8 mouse cellular contexts compared by ENCODE assay signal in genomic region chr2:84774751-84775150, GRCm38 (mm10). TPM values are rescaled to one million over a fixed set of nuclear protein-coding genes. Genes with fewer than 3 reads are reported as not detected.
DNase-seq lines count a peak whose midpoint lies in the region; ATAC-seq and TF ChIP-seq lines count a peak whose summit lies in the region.

No protein-coding gene starts in this region.

- H3K9me3 ChIP-seq in hindbrain, embryonic 11.5 days (ENCODE audit: control insufficient read depth, low read length), result no peaks in the 10 kb centered on the region
- no peaks in the 10 kb centered on the region for H3K9me3 ChIP-seq in limb, embryonic 11.5 days (ENCODE audit: control insufficient read depth, low read length)
- no peaks in the 10 kb centered on the region for H3K9me3 ChIP-seq in midbrain, embryonic 12.5 days

- peak overlapping the region; percentile 42 for H3K4me2 ChIP-seq in hindbrain, embryonic 11.5 days (replicated peaks; ENCODE audit: low read depth, low read length)
- H3K4me2 ChIP-seq in limb, embryonic 11.5 days (ENCODE audit: low read depth, severe bottlenecking), result peak overlapping the region; percentile 33
- H3K4me2 ChIP-seq in midbrain, embryonic 12.5 days (replicated peaks), result peak overlapping the region; percentile 55

- H3K9ac ChIP-seq in hindbrain, embryonic 11.5 days (ENCODE audit: low read depth, low read length), result peak overlapping the region; percentile 50
- H3K9ac ChIP-seq in limb, embryonic 11.5 days (ENCODE audit: low read length), result peak overlapping the region; percentile 9; the same call in 1 of the 2 replicates
- peak overlapping the region; percentile 57 for H3K9ac ChIP-seq in midbrain, embryonic 12.5 days (replicated peaks)

- no peak for TF ChIP-seq CTCF in thymus, adult 2 months (IDR thresholded peaks at IDR 0.05; ENCODE audit: borderline replicate concordance, control insufficient read depth, extremely low read depth, insufficient read depth, low read length, poor library complexity)

- WGBS in hindbrain, embryonic 11.5 days, result 0% methylated on average over 14 of the region's 15 CpGs
- WGBS in limb, embryonic 11.5 days, result 2% methylated on average over 14 of the region's 15 CpGs
- under 1% methylated on average over 15 of the region's 15 CpGs for WGBS in midbrain, embryonic 12.5 days
- WGBS in thymus, adult 2 months, result 79% methylated on average over 15 of the region's 15 CpGs

- DNase-seq in adrenal gland, adult 2 months, result peak; percentile 63
- peak; percentile 87 for DNase-seq in cerebellum, adult 9-10 months
- peak; percentile 68 for DNase-seq in forelimb bud, embryonic 11.5 days (ENCODE audit: low read depth, low spot score)
- peak; percentile 82 for DNase-seq in hindbrain, embryonic 11.5 days (ENCODE audit: low spot score)
- DNase-seq in limb, embryonic 11.5 days (ENCODE audit: low spot score), result peak; percentile 78
- peak; percentile 75 for DNase-seq in testis, postnatal 14 days (ENCODE audit: low spot score)
- DNase-seq in thymus, adult 2 months, result no peak

- TF ChIP-seq POLR2A in thymus, adult 2 months (IDR thresholded peaks at IDR 0.05; ENCODE audit: control insufficient read depth, extremely low read depth, insufficient read depth, low read length, poor library complexity), result no peak

- H3K36me3 ChIP-seq in hindbrain, embryonic 11.5 days (ENCODE audit: control insufficient read depth, insufficient read depth, low read length), result no peaks in the 10 kb centered on the region
- no peaks in the 10 kb centered on the region for H3K36me3 ChIP-seq in limb, embryonic 11.5 days (ENCODE audit: control insufficient read depth, insufficient read depth, low read length)
- peaks cover 3% of the 10 kb centered on the region; the same call in 1 of the 2 replicates for H3K36me3 ChIP-seq in midbrain, embryonic 12.5 days
- no peaks in the 10 kb centered on the region for H3K36me3 ChIP-seq in thymus, adult 2 months (ENCODE audit: control insufficient read depth, insufficient read depth, low read length)

- ATAC-seq in hindbrain, embryonic 11.5 days (ENCODE audit: low FRiP score), result peak; percentile 97
- peak; percentile 94 for ATAC-seq in limb, embryonic 11.5 days (ENCODE audit: insufficient number of reproducible peaks, low FRiP score, low TSS enrichment, low read depth)
- ATAC-seq in midbrain, embryonic 12.5 days (ENCODE audit: low FRiP score, low read depth), result peak; percentile 96

- no peaks in the 10 kb centered on the region for H3K27me3 ChIP-seq in hindbrain, embryonic 11.5 days (ENCODE audit: control insufficient read depth, insufficient read depth, low read length)
- no peaks in the 10 kb centered on the region for H3K27me3 ChIP-seq in limb, embryonic 11.5 days (ENCODE audit: control insufficient read depth, insufficient read depth, low read length)
- no peaks in the 10 kb centered on the region for H3K27me3 ChIP-seq in midbrain, embryonic 12.5 days
- no peaks in the 10 kb centered on the region; the same call in 1 of the 2 replicates for H3K27me3 ChIP-seq in thymus, adult 2 months (ENCODE audit: control insufficient read depth, insufficient read depth, low read length)

- H3K4me1 ChIP-seq in hindbrain, embryonic 11.5 days (replicated peaks; ENCODE audit: control insufficient read depth, insufficient read depth, low read length), result 0 out of 2 replicates have a peak, but pooled peaks cover 3% of the 10 kb centered on the region
- peaks cover 4% of the 10 kb centered on the region; the same call in 1 of the 2 replicates for H3K4me1 ChIP-seq in limb, embryonic 11.5 days (ENCODE audit: control insufficient read depth, insufficient read depth, low read length)
- H3K4me1 ChIP-seq in midbrain, embryonic 12.5 days, result peaks cover 23% of the 10 kb centered on the region
- no peaks in the 10 kb centered on the region for H3K4me1 ChIP-seq in thymus, adult 2 months (replicated peaks; ENCODE audit: control insufficient read depth, insufficient read depth, low read length)

- H3K27ac ChIP-seq in hindbrain, embryonic 11.5 days (ENCODE audit: low read depth, low read length), result peak overlapping the region; percentile 84
- no peak overlapping the region for H3K27ac ChIP-seq in limb, embryonic 11.5 days (replicated peaks; ENCODE audit: low read depth, low read length)
- peak overlapping the region; percentile 84 for H3K27ac ChIP-seq in midbrain, embryonic 12.5 days (replicated peaks)
- no peak overlapping the region for H3K27ac ChIP-seq in thymus, adult 2 months (ENCODE audit: control insufficient read depth, insufficient read depth, low read length)

- peak overlapping the region; percentile 24 for H3K4me3 ChIP-seq in hindbrain, embryonic 11.5 days (ENCODE audit: low read depth, low read length)
- peak overlapping the region; percentile 6; the same call in 1 of the 2 replicates for H3K4me3 ChIP-seq in limb, embryonic 11.5 days (ENCODE audit: low read depth, low read length)
- peak overlapping the region; percentile 36 for H3K4me3 ChIP-seq in midbrain, embryonic 12.5 days
- H3K4me3 ChIP-seq in thymus, adult 2 months (ENCODE audit: control insufficient read depth, insufficient read depth, low read length), result no peak overlapping the region

RNA-seq across cellular contexts. Expression of gene Serping1, which starts 0.5 kb away (rescaled TPM):
- 100 to 1,000 TPM in 1 of 2 experiments, 10 to 100 TPM in 1; 91.2 to 127 TPM for total RNA-seq in adrenal gland, adult 2 months (2021)
- 129 and 154 TPM in 2 replicates for polyA plus RNA-seq in adrenal gland, adult 2 months (2012; rRNA removed)
- polyA plus RNA-seq in hindbrain, embryonic 11.5 days (2014; fragmentation: Nextera tagmentation; extraction: Ambion mirVana), result 38.0 and 46.1 TPM in 2 replicates
- polyA plus RNA-seq in limb, embryonic 11.5 days (2014; fragmentation: Nextera tagmentation; extraction: Ambion mirVana), result 12.4 and 13.3 TPM in 2 replicates
- 38.8 and 46.2 TPM in 2 replicates for polyA plus RNA-seq in midbrain, embryonic 12.5 days (2016; fragmentation: Nextera tagmentation; extraction: Ambion mirVana)
- polyA plus RNA-seq in thymus, adult 2 months (2012; rRNA removed), result 64.6 and 93.7 TPM in 2 replicates

RNA-seq across cellular contexts. Expression of gene Ube2l6, which starts 23.9 kb away (rescaled TPM):
- 10 to 100 TPM; 15.7 to 18.8 TPM for total RNA-seq in adrenal gland, adult 2 months (2021)
- 13.8 and 15.1 TPM in 2 replicates for polyA plus RNA-seq in adrenal gland, adult 2 months (2012; rRNA removed)
- polyA plus RNA-seq in hindbrain, embryonic 11.5 days (2014; fragmentation: Nextera tagmentation; extraction: Ambion mirVana), result 39.7 and 42.1 TPM in 2 replicates
- 21.9 and 23.3 TPM in 2 replicates for polyA plus RNA-seq in limb, embryonic 11.5 days (2014; fragmentation: Nextera tagmentation; extraction: Ambion mirVana)
- 26.6 and 31.2 TPM in 2 replicates for polyA plus RNA-seq in midbrain, embryonic 12.5 days (2016; fragmentation: Nextera tagmentation; extraction: Ambion mirVana)
- 27.7 and 35.3 TPM in 2 replicates for polyA plus RNA-seq in thymus, adult 2 months (2012; rRNA removed)

RNA-seq across cellular contexts. Expression of gene Gm19426, which starts 31.3 kb away (rescaled TPM):
- 1 to 10 TPM in 1 of 2 experiments, under 1 TPM in 1; 0.98 to 2.6 TPM for total RNA-seq in adrenal gland, adult 2 months (2021)
- 0.65 and 1.0 TPM in 2 replicates for polyA plus RNA-seq in adrenal gland, adult 2 months (2012; rRNA removed)
- 7.1 TPM in 2 replicates for polyA plus RNA-seq in hindbrain, embryonic 11.5 days (2014; fragmentation: Nextera tagmentation; extraction: Ambion mirVana)
- 4.6 and 6.1 TPM in 2 replicates for polyA plus RNA-seq in limb, embryonic 11.5 days (2014; fragmentation: Nextera tagmentation; extraction: Ambion mirVana)
- 9.1 and 10.9 TPM in 2 replicates for polyA plus RNA-seq in midbrain, embryonic 12.5 days (2016; fragmentation: Nextera tagmentation; extraction: Ambion mirVana)
- polyA plus RNA-seq in thymus, adult 2 months (2012; rRNA removed), result 0.15 TPM in 1 of 2 replicates, not detected in the other

RNA-seq across cellular contexts. Expression of gene Ypel4, which starts 40.9 kb away (rescaled TPM):
- 1 to 10 TPM; 3.8 to 7.2 TPM for total RNA-seq in adrenal gland, adult 2 months (2021)
- 9.8 and 17.2 TPM in 2 replicates for polyA plus RNA-seq in adrenal gland, adult 2 months (2012; rRNA removed)
- 13.7 and 16.4 TPM in 2 replicates for polyA plus RNA-seq in hindbrain, embryonic 11.5 days (2014; fragmentation: Nextera tagmentation; extraction: Ambion mirVana)
- polyA plus RNA-seq in limb, embryonic 11.5 days (2014; fragmentation: Nextera tagmentation; extraction: Ambion mirVana), result 7.4 and 9.9 TPM in 2 replicates
- 22.5 and 26.3 TPM in 2 replicates for polyA plus RNA-seq in midbrain, embryonic 12.5 days (2016; fragmentation: Nextera tagmentation; extraction: Ambion mirVana)
- 1.2 and 2.0 TPM in 2 replicates for polyA plus RNA-seq in thymus, adult 2 months (2012; rRNA removed)

RNA-seq across cellular contexts. Expression of gene Clp1, which starts 47.6 kb away (rescaled TPM):
- total RNA-seq in adrenal gland, adult 2 months (2021), result 10 to 100 TPM; 11.4 to 16.8 TPM
- polyA plus RNA-seq in adrenal gland, adult 2 months (2012; rRNA removed), result 5.1 and 5.3 TPM in 2 replicates
- 44.3 and 53.9 TPM in 2 replicates for polyA plus RNA-seq in hindbrain, embryonic 11.5 days (2014; fragmentation: Nextera tagmentation; extraction: Ambion mirVana)
- 57.3 and 57.6 TPM in 2 replicates for polyA plus RNA-seq in limb, embryonic 11.5 days (2014; fragmentation: Nextera tagmentation; extraction: Ambion mirVana)
- polyA plus RNA-seq in midbrain, embryonic 12.5 days (2016; fragmentation: Nextera tagmentation; extraction: Ambion mirVana), result 42.5 and 45.9 TPM in 2 replicates
- polyA plus RNA-seq in thymus, adult 2 months (2012; rRNA removed), result 25.0 and 29.3 TPM in 2 replicates

Comparison
In these comparisons a context has a peak if more than half of its experiments do, and no peak if none do; other contexts are left out.
1. H3K27ac ChIP-seq: peak in hindbrain, embryonic 11.5 days (single experiment) and midbrain, embryonic 12.5 days (single experiment); none in limb, embryonic 11.5 days (single experiment) and thymus, adult 2 months (single experiment).
2. Peak in every context shown above with its lines, with median percentiles within 50 percentile points of each other: ATAC-seq, H3K4me2 ChIP-seq and H3K9ac ChIP-seq.